In the genomic region with DNA sequence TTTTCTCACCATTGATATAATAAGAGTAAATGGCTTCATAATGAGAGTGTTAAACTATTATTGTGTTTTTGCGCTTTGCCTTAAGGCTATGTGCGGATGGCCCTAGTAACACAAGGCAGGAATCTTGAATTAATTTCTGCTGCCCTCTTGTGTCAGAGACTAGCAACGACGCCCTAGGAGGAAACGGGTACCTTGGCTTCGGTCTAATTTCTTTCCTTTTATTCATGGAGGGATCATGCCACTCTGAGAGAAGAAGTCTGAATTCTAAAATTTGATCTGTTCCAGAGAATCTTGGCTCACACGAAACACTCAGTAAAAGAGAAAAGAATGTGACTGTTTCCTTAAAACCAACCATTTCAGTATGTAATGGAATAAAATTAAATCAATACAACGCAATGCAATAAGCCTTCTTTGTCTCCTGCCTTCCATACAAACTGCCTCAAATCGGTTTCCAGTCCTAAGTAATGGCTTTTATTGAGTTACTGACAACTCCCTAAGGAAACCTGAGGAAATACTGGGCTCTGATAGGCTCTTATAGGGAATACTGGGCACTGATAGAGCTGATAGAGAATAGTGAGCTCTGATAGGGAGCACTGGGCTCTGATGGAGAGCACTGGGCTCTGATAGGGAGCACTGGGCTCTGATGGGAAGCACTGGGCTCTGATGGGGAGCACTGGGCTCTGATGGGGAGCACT, we compare ENCODE assay signal across 8 mouse cellular contexts.
DNase-seq lines count a peak whose midpoint lies in the region; ATAC-seq and TF ChIP-seq lines count a peak whose summit lies in the region.

No protein-coding gene starts in this region.

- 18% methylated on average over 9 of the region's 9 CpGs for WGBS in forebrain, embryonic 12.5 days
- 15% methylated on average over 9 of the region's 9 CpGs for WGBS in hindbrain, postnatal 0 days
- 23% methylated on average over 9 of the region's 9 CpGs for WGBS in midbrain, embryonic 12.5 days
- WGBS in stomach, embryonic 15.5 days, result 20% methylated on average over 9 of the region's 9 CpGs

- H3K27ac ChIP-seq in forebrain, embryonic 12.5 days, result no peak overlapping the region
- H3K27ac ChIP-seq in hindbrain, postnatal 0 days, result 0 out of 2 replicates have a peak overlapping the region, but pooled peaks have one; percentile 15
- no peak overlapping the region for H3K27ac ChIP-seq in midbrain, embryonic 12.5 days (replicated peaks)
- H3K27ac ChIP-seq in stomach, embryonic 15.5 days, result no peak overlapping the region

- no peak overlapping the region for H3K4me2 ChIP-seq in forebrain, embryonic 12.5 days
- H3K4me2 ChIP-seq in hindbrain, postnatal 0 days (ENCODE audit: low read depth, low read length), result no peak overlapping the region
- no peak overlapping the region for H3K4me2 ChIP-seq in midbrain, embryonic 12.5 days (replicated peaks)
- H3K4me2 ChIP-seq in stomach, embryonic 15.5 days, result no peak overlapping the region

- no peak overlapping the region for H3K4me3 ChIP-seq in forebrain, embryonic 12.5 days (replicated peaks)
- H3K4me3 ChIP-seq in hindbrain, postnatal 0 days (ENCODE audit: low read length), result no peak overlapping the region
- H3K4me3 ChIP-seq in midbrain, embryonic 12.5 days, result no peak overlapping the region
- no peak overlapping the region for H3K4me3 ChIP-seq in stomach, embryonic 15.5 days (replicated peaks)

- peak; percentile 8 for DNase-seq in ovary, postnatal 10 days (ENCODE audit: low spot score)
- no peak for DNase-seq in ovary, adult 18-20 months (ENCODE audit: low spot score)
- peak; percentile 26 for DNase-seq in c-Kit-positive CD71-negative TER-119-negative erythroid progenitor cells, embryonic 14.5 days (ENCODE audit: low read depth)
- DNase-seq in hindbrain, postnatal 0 days (ENCODE audit: low spot score), result peak; percentile 92
- DNase-seq in layer of hippocampus, postnatal 36 days, result peak; percentile 28 to 56

- peak; percentile 89 for ATAC-seq in forebrain, embryonic 12.5 days (ENCODE audit: low FRiP score)
- peak; percentile 87 for ATAC-seq in hindbrain, postnatal 0 days
- ATAC-seq in midbrain, embryonic 12.5 days (ENCODE audit: low FRiP score, low read depth), result peak; percentile 81
- ATAC-seq in stomach, embryonic 15.5 days (ENCODE audit: insufficient read depth, low FRiP score, low read depth), result peak; percentile 39; the same call in 1 of the 2 replicates

- no peaks in the 10 kb centered on the region for H3K36me3 ChIP-seq in forebrain, embryonic 12.5 days (replicated peaks)
- H3K36me3 ChIP-seq in hindbrain, postnatal 0 days (ENCODE audit: insufficient read depth, low read length), result no peaks in the 10 kb centered on the region
- H3K36me3 ChIP-seq in midbrain, embryonic 12.5 days, result no peaks in the 10 kb centered on the region
- H3K36me3 ChIP-seq in stomach, embryonic 15.5 days, result no peaks in the 10 kb centered on the region

- H3K27me3 ChIP-seq in forebrain, embryonic 12.5 days, result no peaks in the 10 kb centered on the region
- H3K27me3 ChIP-seq in hindbrain, postnatal 0 days (ENCODE audit: insufficient read depth, low read length), result no peaks in the 10 kb centered on the region
- H3K27me3 ChIP-seq in midbrain, embryonic 12.5 days, result no peaks in the 10 kb centered on the region
- no peaks in the 10 kb centered on the region for H3K27me3 ChIP-seq in stomach, embryonic 15.5 days (replicated peaks)

- no peaks in the 10 kb centered on the region for H3K9me3 ChIP-seq in forebrain, embryonic 12.5 days
- no peaks in the 10 kb centered on the region for H3K9me3 ChIP-seq in hindbrain, postnatal 0 days (ENCODE audit: low read length)
- H3K9me3 ChIP-seq in midbrain, embryonic 12.5 days, result no peaks in the 10 kb centered on the region
- no peaks in the 10 kb centered on the region for H3K9me3 ChIP-seq in stomach, embryonic 15.5 days

- H3K9ac ChIP-seq in forebrain, embryonic 12.5 days, result no peak overlapping the region
- H3K9ac ChIP-seq in hindbrain, postnatal 0 days (replicated peaks; ENCODE audit: low read length), result no peak overlapping the region
- H3K9ac ChIP-seq in midbrain, embryonic 12.5 days (replicated peaks), result no peak overlapping the region
- no peak overlapping the region for H3K9ac ChIP-seq in stomach, embryonic 15.5 days

- TF ChIP-seq CTCF in hindbrain, postnatal 0 days (IDR thresholded peaks at IDR 0.05; ENCODE audit: low read depth), result peak; percentile 93

- H3K4me1 ChIP-seq in forebrain, embryonic 12.5 days, result no peaks in the 10 kb centered on the region
- H3K4me1 ChIP-seq in hindbrain, postnatal 0 days (ENCODE audit: insufficient read depth, low read length), result no peaks in the 10 kb centered on the region
- H3K4me1 ChIP-seq in midbrain, embryonic 12.5 days, result no peaks in the 10 kb centered on the region
- H3K4me1 ChIP-seq in stomach, embryonic 15.5 days, result no peaks in the 10 kb centered on the region

Comparison
In these comparisons a context has a peak if more than half of its experiments do, and no peak if none do; other contexts are left out.
1. ATAC-seq: peak in every context shown above with its lines; median percentile 89 in forebrain, embryonic 12.5 days; 87 in hindbrain, postnatal 0 days; 81 in midbrain, embryonic 12.5 days; 39 in stomach, embryonic 15.5 days.